ENCODE assay signal across 25 mouse cellular contexts in the genomic region with DNA sequence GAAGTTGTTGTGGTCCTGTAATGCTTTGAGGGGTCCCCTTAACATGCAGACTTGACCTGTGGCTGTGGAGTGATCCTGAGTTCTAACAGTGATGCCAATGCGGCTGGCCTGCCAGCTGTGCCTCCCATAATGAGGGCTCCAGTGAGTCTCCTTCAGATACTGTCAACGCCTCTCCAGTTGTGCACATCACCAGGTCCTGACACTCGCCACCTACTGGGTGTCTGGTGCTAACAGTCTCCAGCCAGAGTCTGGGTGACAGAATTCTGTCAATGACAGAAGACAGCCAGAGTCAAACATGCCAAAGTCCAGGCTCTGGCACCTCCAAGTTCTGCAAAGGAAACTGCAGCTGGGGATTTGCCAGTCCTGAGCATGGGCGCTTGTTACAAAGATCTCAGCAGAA. TPM values are rescaled to one million over a fixed set of nuclear protein-coding genes. Genes with fewer than 3 reads are reported as not detected.
DNase-seq lines count a peak whose midpoint lies in the region; ATAC-seq and TF ChIP-seq lines count a peak whose summit lies in the region.
"Had no signal": no experiment of that assay in that cellular context is flagged by ENCODE, and none has a peak within 500 bp of the region (broad histone marks: within the 10 kb centered on the region; RNA-seq: fewer than 3 reads in every experiment).

No protein-coding gene starts in this region.

- TF ChIP-seq POLR2A in CH12.LX (IDR thresholded peaks at IDR 0.05; ENCODE audit: low read depth, low read length): no peak

- TF ChIP-seq RAD21 in CH12.LX (IDR thresholded peaks at IDR 0.05; ENCODE audit: low read depth, low read length): no peak

- 0 out of 2 replicates have a peak, but pooled peaks cover 14% of the 10 kb centered on the region for H3K27me3 ChIP-seq in heart, embryonic 11.5 days (ENCODE audit: control insufficient read depth, insufficient read depth, low read length)
- H3K27me3 ChIP-seq in CH12.LX (replicated peaks): peaks cover 70% of the 10 kb centered on the region
- H3K27me3 ChIP-seq in heart, embryonic 13.5 days (replicated peaks): peaks cover 27% of the 10 kb centered on the region
- no peaks in the 10 kb centered on the region for H3K27me3 ChIP-seq in limb, embryonic 10.5 days (ENCODE audit: low read depth, poor library complexity, severe bottlenecking)
- H3K27me3 ChIP-seq: embryonic facial prominence, embryonic 15.5 days; midbrain, embryonic 13.5 days had no signal

- H3K9ac ChIP-seq in heart, embryonic 11.5 days (ENCODE audit: low read depth, low read length): no peak overlapping the region
- no peak overlapping the region for H3K9ac ChIP-seq in CH12.LX (ENCODE audit: insufficient read depth, low read depth)
- no peak overlapping the region for H3K9ac ChIP-seq in heart, embryonic 13.5 days
- H3K9ac ChIP-seq: embryonic facial prominence, embryonic 15.5 days; lung, embryonic 14.5 days; midbrain, embryonic 13.5 days had no signal

- no peak overlapping the region for H3K4me3 ChIP-seq in heart, embryonic 11.5 days (ENCODE audit: low read depth, low read length)
- no peak overlapping the region for H3K4me3 ChIP-seq in CH12.LX (replicated peaks in 1 of 3; ENCODE audit: low read depth in 2 of 3, low read length in 2 of 3, poor library complexity in 1 of 3)
- H3K4me3 ChIP-seq in heart, embryonic 13.5 days: no peak overlapping the region
- no peak overlapping the region for H3K4me3 ChIP-seq in limb, embryonic 10.5 days
- H3K4me3 ChIP-seq: embryonic facial prominence, embryonic 15.5 days; hindbrain, embryonic 10.5 days; megakaryocyte, embryonic 14.5 days; midbrain, embryonic 13.5 days had no signal

- in situ Hi-C loops in CH12.LX (cut with MboI; ENCODE audit: low pct_ligation_motif_present, low pct_unique_long_range_greater_than_20kb, low sequenced_read_pairs): no loop called here

- 0 out of 2 replicates have a peak, but pooled peaks cover 9% of the 10 kb centered on the region for H3K4me1 ChIP-seq in heart, embryonic 11.5 days (ENCODE audit: control insufficient read depth, insufficient read depth, low read length)
- H3K4me1 ChIP-seq in CH12.LX (ENCODE audit: control insufficient read depth in 1 of 2, insufficient read depth in 2 of 2): no peaks in the 10 kb centered on the region
- H3K4me1 ChIP-seq in heart, embryonic 13.5 days: peaks cover 16% of the 10 kb centered on the region
- H3K4me1 ChIP-seq in limb, embryonic 10.5 days: 0 out of 2 replicates have a peak, but pooled peaks cover 4% of the 10 kb centered on the region
- H3K4me1 ChIP-seq: hindbrain, embryonic 10.5 days; megakaryocyte, embryonic 14.5 days; midbrain, embryonic 13.5 days had no signal

- TF ChIP-seq CTCF in CH12.LX (conservative IDR thresholded peaks at IDR 0.05 in 1 of 2, IDR thresholded peaks at IDR 0.05 in 1 of 2; ENCODE audit: low read depth in 2 of 2, low read length in 2 of 2): peak in 1 of 2 experiments; percentile 41; a peak in 2 of 4 replicates

- no peak overlapping the region for H3K4me2 ChIP-seq in heart, embryonic 11.5 days
- H3K4me2 ChIP-seq in CH12.LX (ENCODE audit: insufficient read depth, low read depth, poor library complexity, severe bottlenecking): no peak overlapping the region
- H3K4me2 ChIP-seq in heart, embryonic 13.5 days: no peak overlapping the region
- H3K4me2 ChIP-seq: embryonic facial prominence, embryonic 15.5 days; lung, embryonic 14.5 days; midbrain, embryonic 13.5 days had no signal

- peak; percentile 95 for DNase-seq in heart, adult 11 months
- peak; percentile 12 for DNase-seq in CH12.LX (ENCODE audit: extremely low read depth)
- DNase-seq in heart, postnatal 14 days: peak; percentile 23 to 65
- no peak for DNase-seq in limb, embryonic 10.5 days (ENCODE audit: low spot score)
- no peak for DNase-seq in gastrocnemius, postnatal 4 days (ENCODE audit: low spot score in 2 of 2)
- no peak for DNase-seq in right cerebral cortex, postnatal 4 days
- DNase-seq: adrenal gland, postnatal 25 days; cerebellum, adult 8-10 months; gastrocnemius, postnatal 14 days; kidney, postnatal 36 days; layer of hippocampus, postnatal 36 days; lung, embryonic 14.5 days; lung, postnatal 36 days; thymus, postnatal 14 days had no signal

- ATAC-seq in heart, embryonic 11.5 days (replicated peaks; ENCODE audit: insufficient number of reproducible peaks, low FRiP score, low TSS enrichment): no peak
- peak; percentile 74; the same call in 1 of the 2 replicates for ATAC-seq in heart, embryonic 13.5 days (ENCODE audit: extremely low read depth, insufficient number of reproducible peaks, low FRiP score, low TSS enrichment)
- ATAC-seq: forebrain, embryonic 16.5 days; hindbrain, postnatal 0 days; intestine, embryonic 16.5 days; midbrain, embryonic 13.5 days had no signal

- no peak for TF ChIP-seq EP300 in CH12.LX (IDR thresholded peaks at IDR 0.05; ENCODE audit: low read length)

- H3K27ac ChIP-seq in heart, embryonic 11.5 days (ENCODE audit: low read depth, low read length): no peak overlapping the region
- H3K27ac ChIP-seq in CH12.LX (ENCODE audit: insufficient read depth, low read depth): no peak overlapping the region
- peak overlapping the region; percentile 36 for H3K27ac ChIP-seq in heart, embryonic 13.5 days (replicated peaks)
- H3K27ac ChIP-seq in limb, embryonic 10.5 days: no peak overlapping the region
- H3K27ac ChIP-seq: embryonic facial prominence, embryonic 15.5 days; hindbrain, embryonic 10.5 days; hindbrain, postnatal 0 days; midbrain, embryonic 13.5 days had no signal

- dilution Hi-C loops in CH12.LX (cut with MboI; ENCODE audit: extremely low pct_ligation_motif_present, extremely low pct_unique_long_range_greater_than_20kb, low sequenced_read_pairs): no loop called here

- WGBS in heart, embryonic 11.5 days (ENCODE audit: insufficient replicate concordance): 30% methylated on average over 4 of the region's 4 CpGs
- 29% methylated on average over 4 of the region's 4 CpGs for WGBS in heart, embryonic 13.5 days
- WGBS in limb, embryonic 10.5 days: 57% methylated on average over 4 of the region's 4 CpGs

- 0 out of 2 replicates have a peak, but pooled peaks cover 3% of the 10 kb centered on the region for H3K9me3 ChIP-seq in heart, embryonic 11.5 days (replicated peaks; ENCODE audit: control insufficient read depth, low read length)
- H3K9me3 ChIP-seq in CH12.LX (replicated peaks; ENCODE audit: low read length): no peaks in the 10 kb centered on the region
- H3K9me3 ChIP-seq in heart, embryonic 13.5 days: peaks cover 6% of the 10 kb centered on the region; the same call in 1 of the 2 replicates
- H3K9me3 ChIP-seq in limb, embryonic 10.5 days (replicated peaks): no peaks in the 10 kb centered on the region
- H3K9me3 ChIP-seq: embryonic facial prominence, embryonic 15.5 days; megakaryocyte, embryonic 14.5 days; midbrain, embryonic 13.5 days had no signal

- intact Hi-C loops in heart, postnatal 14 days (cut with DNase I): no loop called here

- H3K36me3 ChIP-seq in heart, embryonic 11.5 days (ENCODE audit: control insufficient read depth, insufficient read depth, low read length): no peaks in the 10 kb centered on the region
- no peaks in the 10 kb centered on the region for H3K36me3 ChIP-seq in CH12.LX (replicated peaks in 1 of 2; ENCODE audit: control insufficient read depth in 1 of 2, insufficient read depth in 1 of 2, low read length in 1 of 2)
- no peaks in the 10 kb centered on the region for H3K36me3 ChIP-seq in heart, embryonic 13.5 days
- H3K36me3 ChIP-seq in limb, embryonic 10.5 days: no peaks in the 10 kb centered on the region
- H3K36me3 ChIP-seq: embryonic facial prominence, embryonic 15.5 days; hindbrain, embryonic 10.5 days; midbrain, embryonic 13.5 days had no signal

- H3K79me2 ChIP-seq in CH12.LX (replicated peaks; ENCODE audit: control insufficient read depth, extremely low read depth, insufficient read depth, poor library complexity, severe bottlenecking): no peaks in the 10 kb centered on the region

TF ChIP-seq in CH12.LX, 34 proteins besides CTCF, POLR2A, EP300 and RAD21:
- no peak for TF ChIP-seq NRF1 (IDR thresholded peaks at IDR 0.05; ENCODE audit: low read depth, low read length)
- TF ChIP-seq BHLHE40 (IDR thresholded peaks at IDR 0.05; ENCODE audit: low read depth, low read length): no peak
- TF ChIP-seq RCOR1 (conservative IDR thresholded peaks at IDR 0.05; ENCODE audit: low read depth, low read length): no peak
- TF ChIP-seq CHD2 (IDR thresholded peaks at IDR 0.05; ENCODE audit: low read length): no peak
- TF ChIP-seq ZMIZ1 (IDR thresholded peaks at IDR 0.05; ENCODE audit: low read depth, low read length): no peak
- TF ChIP-seq SIN3A (IDR thresholded peaks at IDR 0.05; ENCODE audit: low read length): no peak
- no peak for TF ChIP-seq MYC (IDR thresholded peaks at IDR 0.05; ENCODE audit: low read depth, low read length)
- TF ChIP-seq SMC3 (IDR thresholded peaks at IDR 0.05; ENCODE audit: low read depth, low read length): peak; percentile 26
- no peak for TF ChIP-seq KAT2A (IDR thresholded peaks at IDR 0.05; ENCODE audit: insufficient replicate concordance, low read length)

RNA-seq across cellular contexts. Expression of gene Gucy2e, which starts 15.8 kb away (rescaled TPM):
- polyA plus RNA-seq in heart, embryonic 11.5 days (2014; fragmentation: Nextera tagmentation; extraction: Ambion mirVana): 0.13 and 0.17 TPM in 2 replicates
- total RNA-seq in CH12.LX (2012; rRNA removed) (not detected in 2 replicates), CH12.LX (2014; rRNA removed) (0.03 TPM in 1 of 2 replicates, not detected in the other)
- polyA plus RNA-seq in CH12.LX (2012; ENCODE audit: insufficient read length, low read depth): not detected in 2 replicates
- 0.06 and 0.12 TPM in 2 replicates for polyA plus RNA-seq in heart, embryonic 13.5 days (2015; fragmentation: Nextera tagmentation; extraction: Ambion mirVana)
- total RNA-seq in heart, postnatal 14 days (2021): 1 to 10 TPM in 1 of 2 experiments, under 1 TPM in 1; 1.00 to 1.3 TPM
- not detected in 2 replicates for polyA plus RNA-seq in limb, embryonic 10.5 days (2016; fragmentation: Nextera tagmentation; extraction: Ambion mirVana)
- not detected for total RNA-seq in gastrocnemius, postnatal 4 days (2021)
- total RNA-seq: adrenal gland, postnatal 25 days; gastrocnemius, postnatal 14 days had no signal
- polyA plus RNA-seq: lung, embryonic 14.5 days; neural tube, embryonic 11.5 days had no signal

RNA-seq across cellular contexts. Expression of gene Alox8, which starts 23.4 kb away (rescaled TPM):
- polyA plus RNA-seq in heart, embryonic 11.5 days (2014; fragmentation: Nextera tagmentation; extraction: Ambion mirVana): 1.1 and 2.0 TPM in 2 replicates
- total RNA-seq in CH12.LX (2012; rRNA removed) (0.30 and 0.50 TPM in 2 replicates), CH12.LX (2014; rRNA removed) (not detected in 2 replicates)
- 0.10 TPM in 1 of 2 replicates, not detected in the other for polyA plus RNA-seq in CH12.LX (2012; ENCODE audit: insufficient read length, low read depth)
- 1.1 and 1.5 TPM in 2 replicates for polyA plus RNA-seq in heart, embryonic 13.5 days (2015; fragmentation: Nextera tagmentation; extraction: Ambion mirVana)
- total RNA-seq in heart, postnatal 14 days (2021): 1 to 10 TPM in 1 of 2 experiments, under 1 TPM in 1; 0.88 to 1.7 TPM
- 0.15 TPM in 1 of 2 replicates, not detected in the other for polyA plus RNA-seq in limb, embryonic 10.5 days (2016; fragmentation: Nextera tagmentation; extraction: Ambion mirVana)
- total RNA-seq in gastrocnemius, postnatal 4 days (2021): not detected
- total RNA-seq: adrenal gland, postnatal 25 days; common myeloid progenitor, adult 5-6 weeks; gastrocnemius, postnatal 14 days had no signal
- polyA plus RNA-seq: hindbrain, embryonic 10.5 days; lung, embryonic 14.5 days; neural tube, embryonic 11.5 days had no signal

Comparison
In these comparisons a context has a peak if more than half of its experiments do, and no peak if none do; other contexts are left out.
1. DNase-seq: peak in heart, adult 11 months (single experiment), CH12.LX (single experiment) and heart, postnatal 14 days (2 of 2); none in limb, embryonic 10.5 days (single experiment), gastrocnemius, postnatal 4 days (0 of 2) and right cerebral cortex, postnatal 4 days (single experiment).